Mouse (Mus musculus): ENCODE results near the gene Zfp683. TPM values are rescaled to one million over a fixed set of nuclear protein-coding genes. Genes with fewer than 3 reads are reported as not detected.

The Zfp683 gene
- polyA plus RNA-seq, 1 experiment from 2014 or later: not detected

- 43% methylated on average over 28 of the region's 28 CpGs for WGBS
- Histone ChIP-seq H3K27ac (no peak within 1 kb of the TSS), H3K4me2 (no peak within 1 kb of the TSS), H3K4me1 (peaks cover 5% of the 10 kb centered on the region; the same call in 1 of the 2 replicates), H3K36me3 (ENCODE audit: poor library complexity, severe bottlenecking) (no peaks in the 10 kb centered on the region), H3K9me3 (replicated peaks) (no peaks in the 10 kb centered on the region), H3K9ac (no peak within 1 kb of the TSS), H3K4me3 (no peak within 1 kb of the TSS), H3K27me3 (peaks cover 8% of the 10 kb centered on the region)
- no peak for ATAC-seq
Observed at GRCm38 (mm10) chr4:134060135-134060865, 6.7 kb downstream of the Zfp683 start, which contains the start of gene Crybg2. TSS of gene Crybg2 (plus strand) at chr4:134060815.

- H3K9me3 ChIP-seq (replicated peaks): no peaks in the 10 kb centered on the region
- no peak overlapping the region for H3K9ac ChIP-seq
- no peaks in the 10 kb centered on the region for H3K36me3 ChIP-seq (ENCODE audit: poor library complexity, severe bottlenecking)
- peaks cover 16% of the 10 kb centered on the region for H3K27me3 ChIP-seq
- no peak overlapping the region for H3K27ac ChIP-seq
- 63% methylated on average over 18 of the region's 18 CpGs for whole genome bisulfite sequencing
- H3K4me2 ChIP-seq: no peak overlapping the region
- H3K4me1 ChIP-seq: peaks cover 6% of the 10 kb centered on the region; the same call in 1 of the 2 replicates
- no peak for ATAC-seq
- no peak overlapping the region for H3K4me3 ChIP-seq
Observed at GRCm38 (mm10) chr4:134061166-134061830, 7.7 kb downstream of the Zfp683 start.

GRCm38 (mm10) chr4:134061944-134062446 lies 8.4 kb downstream of the Zfp683 start:
- Histone ChIP-seq H3K4me2 (no peak overlapping the region), H3K4me1 (peaks cover 11% of the 10 kb centered on the region; the same call in 1 of the 2 replicates), H3K36me3 (ENCODE audit: poor library complexity, severe bottlenecking) (no peaks in the 10 kb centered on the region), H3K4me3 (no peak overlapping the region), H3K27me3 (peaks cover 18% of the 10 kb centered on the region), H3K27ac (no peak overlapping the region), H3K9me3 (replicated peaks) (no peaks in the 10 kb centered on the region), H3K9ac (no peak overlapping the region)
- 60% methylated on average over 8 of the region's 8 CpGs for WGBS
- ATAC-seq: no peak

- H3K4me2 ChIP-seq: no peak overlapping the region
- peaks cover 18% of the 10 kb centered on the region for H3K27me3 ChIP-seq
- H3K4me1 ChIP-seq: peaks cover 11% of the 10 kb centered on the region; the same call in 1 of the 2 replicates
- ATAC-seq: no peak
- no peak overlapping the region for H3K9ac ChIP-seq
- no peak overlapping the region for H3K27ac ChIP-seq
- 70% methylated on average over 8 of the region's 8 CpGs for WGBS
- no peak overlapping the region for H3K4me3 ChIP-seq
- H3K36me3 ChIP-seq (ENCODE audit: poor library complexity, severe bottlenecking): no peaks in the 10 kb centered on the region
- H3K9me3 ChIP-seq (replicated peaks): no peaks in the 10 kb centered on the region
Observed at GRCm38 (mm10) chr4:134062561-134062960, 8.9 kb downstream of the Zfp683 start.

- Histone ChIP-seq H3K4me2 (no peak overlapping the region), H3K36me3 (ENCODE audit: poor library complexity, severe bottlenecking) (no peaks in the 10 kb centered on the region), H3K4me1 (0 out of 2 replicates have a peak, but pooled peaks cover 5% of the 10 kb centered on the region), H3K9ac (no peak overlapping the region), H3K9me3 (replicated peaks) (no peaks in the 10 kb centered on the region), H3K27ac (no peak overlapping the region), H3K27me3 (peaks cover 18% of the 10 kb centered on the region), H3K4me3 (no peak overlapping the region)
- ATAC-seq: no peak
- 24% methylated on average over 23 of the region's 23 CpGs for WGBS
Observed at GRCm38 (mm10) chr4:134065431-134066004, 11.9 kb downstream of the Zfp683 start.

GRCm38 (mm10) chr4:134067383-134067782 lies 13.7 kb downstream of the Zfp683 start:
- no peak for ATAC-seq
- no peak overlapping the region for H3K4me3 ChIP-seq
- no peak overlapping the region for H3K4me2 ChIP-seq
- H3K4me1 ChIP-seq: 0 out of 2 replicates have a peak, but pooled peaks cover 5% of the 10 kb centered on the region
- H3K9me3 ChIP-seq (replicated peaks): no peaks in the 10 kb centered on the region
- no peaks in the 10 kb centered on the region for H3K36me3 ChIP-seq (ENCODE audit: poor library complexity, severe bottlenecking)
- no peak overlapping the region for H3K27ac ChIP-seq
- peaks cover 18% of the 10 kb centered on the region for H3K27me3 ChIP-seq
- 93% methylated on average over 8 of the region's 8 CpGs for WGBS
- no peak overlapping the region for H3K9ac ChIP-seq

- 84% methylated on average over 7 of the region's 7 CpGs for WGBS
- no peaks in the 10 kb centered on the region for H3K36me3 ChIP-seq (ENCODE audit: poor library complexity, severe bottlenecking)
- no peak overlapping the region for H3K4me2 ChIP-seq
- H3K9me3 ChIP-seq (replicated peaks): no peaks in the 10 kb centered on the region
- no peak overlapping the region for H3K4me3 ChIP-seq
- ATAC-seq: no peak
- H3K9ac ChIP-seq: no peak overlapping the region
- no peak overlapping the region for H3K27ac ChIP-seq
- peaks cover 18% of the 10 kb centered on the region for H3K27me3 ChIP-seq
- H3K4me1 ChIP-seq: 0 out of 2 replicates have a peak, but pooled peaks cover 5% of the 10 kb centered on the region
Observed at GRCm38 (mm10) chr4:134067833-134068544, 14.4 kb downstream of the Zfp683 start.

GRCm38 (mm10) chr4:134068793-134069580 lies 15.3 kb downstream of the Zfp683 start:
- no peak overlapping the region for H3K27ac ChIP-seq
- no peak overlapping the region for H3K9ac ChIP-seq
- peaks cover 18% of the 10 kb centered on the region for H3K27me3 ChIP-seq
- no peak for ATAC-seq
- no peak overlapping the region for H3K4me3 ChIP-seq
- H3K4me2 ChIP-seq: no peak overlapping the region
- 0 out of 2 replicates have a peak, but pooled peaks cover 5% of the 10 kb centered on the region for H3K4me1 ChIP-seq
- H3K36me3 ChIP-seq (ENCODE audit: poor library complexity, severe bottlenecking): no peaks in the 10 kb centered on the region
- 84% methylated on average over 4 of the region's 4 CpGs for WGBS
- H3K9me3 ChIP-seq (replicated peaks): no peaks in the 10 kb centered on the region

GRCm38 (mm10) chr4:134078694-134079093 lies 25.1 kb downstream of the Zfp683 start:
- no peak overlapping the region for H3K27ac ChIP-seq
- no peaks in the 10 kb centered on the region for H3K9me3 ChIP-seq (replicated peaks)
- 0 out of 2 replicates have a peak overlapping the region, but pooled peaks have one; percentile 16 for H3K9ac ChIP-seq
- ATAC-seq: no peak
- no peak overlapping the region for H3K4me3 ChIP-seq
- H3K27me3 ChIP-seq: peaks cover 33% of the 10 kb centered on the region
- H3K4me2 ChIP-seq: no peak overlapping the region
- 15% methylated on average over 3 of the region's 3 CpGs for WGBS
- peaks cover 12% of the 10 kb centered on the region for H3K4me1 ChIP-seq
- no peaks in the 10 kb centered on the region for H3K36me3 ChIP-seq (ENCODE audit: poor library complexity, severe bottlenecking)

- WGBS: 73% methylated on average over 4 of the region's 4 CpGs
- Histone ChIP-seq H3K9ac (no peak overlapping the region), H3K9me3 (replicated peaks) (no peaks in the 10 kb centered on the region), H3K36me3 (ENCODE audit: poor library complexity, severe bottlenecking) (no peaks in the 10 kb centered on the region), H3K27me3 (peaks cover 33% of the 10 kb centered on the region), H3K4me3 (no peak overlapping the region), H3K4me2 (no peak overlapping the region), H3K4me1 (peaks cover 12% of the 10 kb centered on the region), H3K27ac (no peak overlapping the region)
- ATAC-seq: no peak
Observed at GRCm38 (mm10) chr4:134080674-134081073, 27.0 kb downstream of the Zfp683 start.
